Mouse (Mus musculus) midbrain, embryonic 12.5 days (tissue): ENCODE results near the gene Sh3tc1. TPM values are rescaled to one million over a fixed set of nuclear protein-coding genes. Genes with fewer than 3 reads are reported as not detected.

Experiments used
- ATAC-seq: fragments of 200-750 bp; cut with Nextera tagmentation; 2 replicates; pipeline ENCODE4 v1.8.0; 2017; ENCODE audit warnings: low read depth, moderate TSS enrichment, moderate library complexity; ENCODE audit not compliant: low FRiP score
- H3K27ac ChIP-seq: fragments of 300-500 bp; sonication (generic); replicated peaks from 2 replicates; pipeline ENCODE4 v1.5.1; 2016; ENCODE audit warnings: mild to moderate bottlenecking
- H3K27me3 ChIP-seq: fragments of 300-500 bp; sonication (generic); 2 replicates; pipeline ENCODE4 v1.6.1; 2016; ENCODE audit warnings: mild to moderate bottlenecking
- H3K36me3 ChIP-seq: fragments of 300-500 bp; sonication (generic); 2 replicates; pipeline ENCODE4 v1.6.1; 2016
- H3K4me1 ChIP-seq: fragments of 300-500 bp; sonication (generic); 2 replicates; pipeline ENCODE4 v1.6.1; 2016
- H3K4me2 ChIP-seq: fragments of 300-500 bp; sonication (generic); replicated peaks from 2 replicates; pipeline ENCODE4 v1.6.1; 2016; ENCODE audit warnings: mild to moderate bottlenecking, moderate library complexity
- H3K4me3 ChIP-seq: fragments of 300-500 bp; sonication (generic); 2 replicates; pipeline ENCODE4 v1.5.1; 2016; ENCODE audit warnings: mild to moderate bottlenecking
- H3K9ac ChIP-seq: fragments of 300-500 bp; sonication (generic); replicated peaks from 2 replicates; pipeline ENCODE4 v1.6.1; 2016; ENCODE audit warnings: mild to moderate bottlenecking, moderate library complexity
- H3K9me3 ChIP-seq: fragments of 300-500 bp; sonication (generic); 2 replicates; pipeline ENCODE4 v1.6.1; 2016; ENCODE audit warnings: mild to moderate bottlenecking
- WGBS: fragments of 180-500 bp; shearing (Covaris S2); methylation state at CpG from one replicate; pipeline ENCODE4 v1.1.7; 2016; 5-methylcytosine and 5-hydroxymethylcytosine counted together
- polyA plus RNA-seq: library from polyadenylated mRNA; unstranded; fragments of >200 nt; fragmentation: Nextera tagmentation; extraction: Ambion mirVana; gene quantifications from 2 replicates; pipeline ENCODE4 v1.2.1, GENCODE M21; 2016

Sh3tc1 gene
- polyA plus RNA-seq, 1 experiment from 2014 or later: 3.2 TPM

DNA sequence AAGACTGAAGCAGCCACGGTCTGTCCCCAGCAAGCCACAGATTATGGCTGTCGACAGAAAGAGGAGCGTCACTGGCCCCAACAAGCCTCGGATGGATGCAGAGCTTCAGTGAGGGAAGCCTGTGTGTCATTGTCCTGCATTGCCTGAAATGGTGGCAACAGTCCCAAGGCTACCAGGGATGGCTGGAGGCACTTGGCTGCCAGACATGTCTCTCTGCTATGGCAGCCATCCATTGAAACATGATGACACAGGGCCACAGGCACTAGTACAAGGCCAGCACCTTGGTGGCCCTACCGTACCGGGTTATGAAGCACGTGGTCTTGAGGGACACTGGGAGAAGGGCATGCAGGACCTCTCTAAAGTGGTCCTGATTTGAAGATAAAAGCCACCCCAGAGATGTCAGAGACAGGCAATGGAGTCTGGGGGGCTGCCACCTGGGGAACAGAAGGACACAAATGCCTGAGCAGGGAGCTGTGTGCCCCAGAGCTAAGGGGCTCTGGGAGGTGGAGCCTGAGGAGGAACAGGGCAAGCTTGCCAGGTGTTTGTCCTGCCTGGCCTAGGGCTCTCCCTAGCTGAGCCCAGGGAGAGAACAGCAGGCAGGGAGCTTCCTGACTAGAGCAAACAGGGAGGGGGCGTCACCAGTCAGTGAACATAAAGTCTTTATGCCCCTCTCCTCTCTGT, 49.2 kb downstream of the Sh3tc1 start:
- ATAC-seq: no peak
- WGBS: 85% methylated on average over 8 of the region's 8 CpGs
- Histone ChIP-seq H3K27me3 (no peaks in the 10 kb centered on the region), H3K9ac (no peak overlapping the region), H3K27ac (no peak overlapping the region), H3K4me3 (no peak overlapping the region), H3K4me1 (0 out of 2 replicates have a peak, but pooled peaks cover 3% of the 10 kb centered on the region), H3K9me3 (no peaks in the 10 kb centered on the region), H3K4me2 (no peak overlapping the region), H3K36me3 (no peaks in the 10 kb centered on the region)

DNA sequence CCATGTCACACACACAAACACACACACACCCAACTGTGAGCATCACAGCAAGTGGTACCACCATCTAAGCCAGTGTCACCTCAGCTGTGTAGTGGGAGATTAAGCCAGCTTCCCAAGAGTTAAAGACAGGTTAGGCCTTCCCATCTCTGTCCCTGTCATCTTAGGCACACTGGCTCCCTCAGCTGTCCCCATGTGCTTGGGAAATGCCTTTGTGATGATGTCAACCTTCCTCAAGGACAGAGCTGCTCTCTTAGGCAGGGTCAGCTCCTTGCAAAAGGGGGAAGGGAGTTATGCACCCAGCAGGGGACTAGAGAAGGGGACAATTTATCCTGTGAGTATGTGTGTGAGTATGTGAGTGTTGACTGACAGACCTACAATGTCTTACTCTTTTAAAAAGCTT, 50.4 kb downstream of the Sh3tc1 start:
- Histone ChIP-seq H3K4me1 (0 out of 2 replicates have a peak, but pooled peaks cover 3% of the 10 kb centered on the region), H3K9me3 (no peaks in the 10 kb centered on the region), H3K27ac (no peak overlapping the region), H3K27me3 (no peaks in the 10 kb centered on the region), H3K9ac (no peak overlapping the region), H3K4me3 (no peak overlapping the region), H3K4me2 (no peak overlapping the region), H3K36me3 (no peaks in the 10 kb centered on the region)
- no peak for ATAC-seq

DNA sequence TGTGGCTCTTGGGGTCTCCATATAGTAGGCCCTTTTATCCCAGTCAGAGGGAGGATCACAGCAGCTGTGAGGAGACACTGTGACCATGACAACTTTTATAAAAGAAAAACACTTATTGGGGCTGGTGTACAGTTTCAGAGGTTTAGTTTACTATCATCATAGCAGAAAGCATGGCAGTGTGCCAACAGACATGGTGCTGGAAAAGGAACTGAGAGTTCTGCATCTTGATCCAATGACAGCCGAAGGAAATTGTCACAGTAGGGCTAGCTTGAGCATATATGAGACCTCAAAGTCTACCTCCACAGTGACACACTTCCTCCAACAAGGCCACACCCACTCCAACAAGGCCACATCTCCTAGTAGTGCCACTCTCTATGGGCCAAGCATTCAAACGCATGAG, 50.9 kb downstream of the Sh3tc1 start:
- Histone ChIP-seq H3K27ac (no peak overlapping the region), H3K4me2 (no peak overlapping the region), H3K4me3 (no peak overlapping the region), H3K9me3 (no peaks in the 10 kb centered on the region), H3K27me3 (no peaks in the 10 kb centered on the region), H3K36me3 (no peaks in the 10 kb centered on the region), H3K4me1 (0 out of 2 replicates have a peak, but pooled peaks cover 3% of the 10 kb centered on the region), H3K9ac (no peak overlapping the region)
- ATAC-seq: no peak
- WGBS: 88% methylated on average over 2 of the region's 2 CpGs

DNA sequence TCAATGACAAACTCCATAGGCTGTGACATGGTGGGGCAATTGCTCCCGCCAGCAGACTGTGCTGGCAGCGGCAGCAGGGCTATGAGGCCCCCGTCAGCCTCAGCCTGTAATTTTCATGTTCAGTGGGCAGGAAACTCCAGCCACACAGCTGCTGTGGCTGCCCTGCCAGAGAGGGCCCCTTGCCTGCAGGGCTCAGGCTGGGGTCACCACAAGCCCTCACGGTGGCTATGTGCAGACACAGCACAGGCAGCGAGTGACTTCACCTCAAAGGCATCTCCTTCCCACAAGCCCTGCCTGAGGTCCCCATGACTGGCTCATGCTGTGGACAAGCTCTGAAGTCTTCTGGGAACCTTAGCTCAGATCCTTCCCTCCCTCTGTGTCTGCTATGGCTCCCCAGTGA, 52.7 kb downstream of the Sh3tc1 start:
- ATAC-seq: no peak
- no peak overlapping the region for H3K4me2 ChIP-seq
- H3K27ac ChIP-seq: no peak overlapping the region
- H3K4me1 ChIP-seq: 0 out of 2 replicates have a peak, but pooled peaks cover 3% of the 10 kb centered on the region
- no peaks in the 10 kb centered on the region for H3K36me3 ChIP-seq
- no peak overlapping the region for H3K9ac ChIP-seq
- no peaks in the 10 kb centered on the region for H3K9me3 ChIP-seq
- 68% methylated on average over 5 of the region's 5 CpGs for WGBS
- no peak overlapping the region for H3K4me3 ChIP-seq
- no peaks in the 10 kb centered on the region for H3K27me3 ChIP-seq

DNA sequence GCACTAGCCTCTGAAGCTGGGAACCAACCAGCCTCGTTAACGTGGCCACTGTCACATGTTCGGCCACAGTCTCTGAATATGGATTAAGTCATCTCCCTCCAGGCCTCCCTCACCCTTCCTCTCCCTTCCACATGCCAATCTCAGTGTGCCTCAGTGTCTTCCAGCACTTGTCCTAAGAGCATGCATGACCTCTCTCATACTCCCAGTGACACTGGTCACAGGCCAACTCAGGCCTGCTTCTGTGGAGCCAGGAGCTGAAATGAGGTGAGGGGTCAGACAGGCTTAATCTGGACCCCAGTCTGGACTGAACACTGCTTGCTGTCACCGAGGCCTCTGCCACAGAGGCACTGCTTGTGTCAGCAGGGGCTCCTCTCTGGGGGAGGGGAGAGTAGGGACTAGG, 53.5 kb downstream of the Sh3tc1 start:
- WGBS: 59% methylated on average over 4 of the region's 4 CpGs
- Histone ChIP-seq H3K27me3 (0 out of 2 replicates have a peak, but pooled peaks cover 4% of the 10 kb centered on the region), H3K9me3 (no peaks in the 10 kb centered on the region), H3K9ac (no peak overlapping the region), H3K27ac (no peak overlapping the region), H3K4me3 (no peak overlapping the region), H3K4me2 (no peak overlapping the region), H3K4me1 (0 out of 2 replicates have a peak, but pooled peaks cover 2% of the 10 kb centered on the region), H3K36me3 (no peaks in the 10 kb centered on the region)
- no peak for ATAC-seq

DNA sequence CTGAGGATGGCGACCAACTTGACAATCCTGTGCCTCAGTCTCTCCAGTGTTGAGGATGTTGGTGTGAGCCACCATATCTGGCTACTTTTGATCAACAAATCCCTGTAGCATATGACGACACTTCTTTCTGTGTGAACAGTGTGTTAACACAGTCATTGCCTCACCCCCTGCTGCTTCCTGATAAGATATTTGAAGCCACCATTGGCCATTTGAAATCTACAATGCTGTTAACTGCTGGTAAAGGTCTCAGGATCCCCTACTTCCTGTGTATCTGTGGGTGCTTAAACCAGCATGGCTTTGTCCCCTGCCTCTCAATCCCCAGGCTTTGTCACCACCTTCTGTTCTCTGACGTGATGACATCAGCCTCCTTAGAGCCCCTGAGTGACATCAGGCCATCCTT, 54.7 kb downstream of the Sh3tc1 start:
- Histone ChIP-seq H3K9me3 (no peaks in the 10 kb centered on the region), H3K27ac (no peak overlapping the region), H3K27me3 (peaks cover 15% of the 10 kb centered on the region), H3K4me3 (no peak overlapping the region), H3K4me1 (no peaks in the 10 kb centered on the region), H3K9ac (no peak overlapping the region), H3K4me2 (no peak overlapping the region), H3K36me3 (no peaks in the 10 kb centered on the region)
- ATAC-seq: no peak
- WGBS: 62% methylated on average over 3 of the region's 3 CpGs

DNA sequence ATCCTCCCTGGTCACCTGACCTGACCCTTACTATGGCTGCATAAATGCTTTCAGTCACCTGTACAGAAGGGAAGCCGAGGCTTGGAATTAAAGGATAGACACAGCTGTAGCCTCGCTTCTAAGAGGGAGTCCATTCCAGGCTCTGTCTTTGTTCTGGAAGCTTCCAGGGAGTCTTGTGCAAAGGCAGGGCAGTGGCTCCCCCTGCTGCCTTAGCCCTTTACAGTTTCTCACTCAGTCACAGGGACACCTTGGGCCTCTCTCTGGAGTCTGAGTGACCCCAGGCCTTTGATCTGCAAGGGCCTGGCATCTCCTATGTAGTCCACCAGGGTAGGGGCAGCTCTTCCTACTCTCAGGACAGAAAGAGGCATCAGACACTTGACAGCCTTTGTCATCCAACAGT, 58.8 kb downstream of the Sh3tc1 start:
- Histone ChIP-seq H3K9ac (no peak overlapping the region), H3K27ac (no peak overlapping the region), H3K4me1 (0 out of 2 replicates have a peak, but pooled peaks cover 7% of the 10 kb centered on the region), H3K36me3 (no peaks in the 10 kb centered on the region), H3K4me2 (no peak overlapping the region), H3K4me3 (no peak overlapping the region), H3K9me3 (no peaks in the 10 kb centered on the region), H3K27me3 (peaks cover 48% of the 10 kb centered on the region)
- no peak for ATAC-seq
- 61% methylated on average over 2 of the region's 2 CpGs for WGBS

DNA sequence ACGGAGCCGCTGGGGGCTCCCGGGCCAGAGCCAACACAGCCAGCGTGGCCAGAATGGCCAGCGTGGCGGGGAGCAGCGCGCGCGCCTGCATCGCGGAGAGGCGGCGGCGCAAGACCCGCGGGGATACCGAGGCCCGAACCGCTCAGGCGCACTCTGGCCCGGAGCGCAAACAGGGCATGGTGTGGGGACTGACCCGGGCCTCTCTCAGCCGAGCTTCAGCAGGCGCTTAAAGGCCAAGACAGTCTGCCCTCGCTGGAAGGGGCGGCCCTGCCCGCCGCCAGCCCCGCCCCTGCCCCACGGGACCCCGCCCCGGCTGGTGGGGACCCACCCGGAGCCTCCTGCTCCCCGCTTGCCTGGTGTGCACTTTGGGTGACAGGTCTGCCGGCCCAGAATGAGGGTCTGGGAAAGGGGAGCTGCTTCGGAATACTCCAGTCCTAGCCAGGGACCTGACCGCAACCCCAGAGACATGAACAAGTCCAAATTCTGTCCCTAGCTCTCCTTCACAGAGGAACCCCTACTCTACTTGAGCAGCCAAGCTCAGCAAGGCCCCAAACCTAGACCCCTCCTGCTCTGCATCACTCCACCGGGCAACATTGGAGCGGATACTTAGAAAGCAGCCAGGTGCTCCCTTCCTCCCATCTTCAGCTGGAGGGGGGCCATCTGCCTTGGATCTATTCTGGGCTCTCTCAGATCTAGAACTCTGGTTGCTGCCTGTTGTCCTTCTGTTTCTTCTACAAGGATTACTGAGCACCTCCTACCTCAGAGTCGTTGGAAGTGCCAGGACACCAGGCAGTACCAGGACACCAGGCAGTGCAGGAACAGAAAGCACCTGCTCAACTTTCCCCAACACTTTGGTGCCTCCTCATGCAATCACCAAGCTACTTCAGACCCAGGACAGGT, 60.3 kb downstream of the Sh3tc1 start, which contains the start of gene Htra3:
Gene Htra3 (minus strand): TSS at position 527 of the 900 bp plus-strand sequence.
- H3K4me2 ChIP-seq: peak within 1 kb of the TSS; percentile 52
- no peak within 1 kb of the TSS for H3K27ac ChIP-seq
- H3K9ac ChIP-seq: 0 out of 2 replicates have a peak within 1 kb of the TSS, but pooled peaks have one; percentile 34
- H3K4me3 ChIP-seq: peak within 1 kb of the TSS; percentile 29
- H3K9me3 ChIP-seq: no peaks in the 10 kb centered on the region
- no peaks in the 10 kb centered on the region for H3K36me3 ChIP-seq
- H3K27me3 ChIP-seq: peaks cover 48% of the 10 kb centered on the region
- ATAC-seq: no peak
- WGBS: 10% methylated on average over 42 of the region's 42 CpGs
- 0 out of 2 replicates have a peak, but pooled peaks cover 7% of the 10 kb centered on the region for H3K4me1 ChIP-seq

DNA sequence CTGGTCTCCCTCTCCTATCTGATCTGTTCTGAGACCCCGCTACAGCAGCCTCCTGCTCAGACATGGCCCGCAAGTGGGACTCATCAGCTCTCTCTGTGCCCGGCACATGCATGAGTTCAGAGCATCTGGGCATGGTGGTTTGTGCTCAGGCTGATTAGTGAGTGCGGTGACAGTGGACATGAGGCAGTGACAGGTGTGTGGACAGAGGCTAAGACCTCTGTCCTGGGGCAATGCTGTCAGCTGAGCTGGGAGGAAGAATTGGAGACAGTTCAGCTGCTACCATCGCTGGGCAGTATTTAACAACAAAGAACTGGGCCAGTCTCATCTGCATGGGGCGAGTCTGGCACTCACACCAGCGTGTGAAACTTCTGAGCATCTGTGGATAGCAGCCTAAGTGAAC, 62.8 kb downstream of the Sh3tc1 start:
- Histone ChIP-seq H3K4me2 (no peak overlapping the region), H3K27me3 (peaks cover 48% of the 10 kb centered on the region), H3K36me3 (no peaks in the 10 kb centered on the region), H3K4me1 (0 out of 2 replicates have a peak, but pooled peaks cover 10% of the 10 kb centered on the region), H3K4me3 (no peak overlapping the region), H3K9ac (no peak overlapping the region), H3K27ac (no peak overlapping the region), H3K9me3 (no peaks in the 10 kb centered on the region)
- ATAC-seq: no peak
- WGBS: 92% methylated on average over 7 of the region's 7 CpGs

DNA sequence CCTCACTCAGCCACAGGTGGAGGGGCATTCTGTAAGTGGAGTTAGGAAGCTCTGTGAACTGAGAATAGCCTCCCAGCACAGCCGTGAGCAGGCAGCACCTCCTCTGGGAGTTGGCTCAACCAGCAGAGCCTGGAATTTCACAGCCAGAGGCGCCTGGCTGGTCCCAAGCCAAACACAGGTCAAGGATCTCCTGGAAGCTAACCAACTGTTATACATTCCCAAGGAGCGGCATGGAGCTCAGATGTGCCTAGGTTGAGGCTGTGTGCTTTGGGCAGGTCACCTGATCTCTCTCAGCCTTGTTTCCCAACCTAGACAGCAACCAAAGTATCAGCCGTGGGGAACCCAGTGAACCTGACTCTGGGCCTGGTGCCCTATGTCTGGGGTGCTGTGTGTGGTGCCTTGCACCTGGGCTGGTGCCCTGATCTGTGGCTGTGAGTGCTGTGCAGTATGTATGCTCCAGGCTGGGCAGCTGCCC, 65.7 kb downstream of the Sh3tc1 start:
- no peak for ATAC-seq
- no peaks in the 10 kb centered on the region for H3K9me3 ChIP-seq
- H3K27me3 ChIP-seq: peaks cover 23% of the 10 kb centered on the region
- H3K9ac ChIP-seq: no peak overlapping the region
- H3K4me2 ChIP-seq: no peak overlapping the region
- H3K4me1 ChIP-seq: 0 out of 2 replicates have a peak, but pooled peaks cover 10% of the 10 kb centered on the region
- H3K36me3 ChIP-seq: no peaks in the 10 kb centered on the region
- H3K27ac ChIP-seq: no peak overlapping the region
- no peak overlapping the region for H3K4me3 ChIP-seq
- WGBS: 74% methylated on average over 4 of the region's 4 CpGs

DNA sequence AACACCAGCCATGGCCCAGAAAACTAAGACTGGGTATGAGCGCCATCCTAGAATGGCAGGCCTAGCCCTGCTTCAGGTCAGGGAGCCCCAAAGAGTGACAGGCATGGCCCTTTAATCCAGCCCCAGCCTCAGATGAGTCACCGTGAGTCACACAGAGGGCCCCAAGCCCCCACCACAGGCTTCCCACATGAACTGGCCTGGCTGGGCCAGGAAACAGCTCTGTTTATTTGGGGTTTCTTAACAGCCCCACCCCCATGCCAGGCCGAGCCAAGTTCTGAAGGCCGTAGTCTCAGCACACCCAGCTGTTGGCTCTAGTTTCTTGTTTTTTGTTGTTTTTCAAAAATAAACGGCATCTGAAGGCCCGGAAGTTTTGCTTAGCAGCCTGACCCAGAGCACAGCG, 66.7 kb downstream of the Sh3tc1 start:
- H3K27ac ChIP-seq: 0 out of 2 replicates have a peak overlapping the region, but pooled peaks have one; percentile 0
- H3K9ac ChIP-seq: no peak overlapping the region
- H3K36me3 ChIP-seq: no peaks in the 10 kb centered on the region
- no peak for ATAC-seq
- H3K4me1 ChIP-seq: 0 out of 2 replicates have a peak, but pooled peaks cover 6% of the 10 kb centered on the region
- no peak overlapping the region for H3K4me3 ChIP-seq
- 73% methylated on average over 7 of the region's 7 CpGs for WGBS
- H3K9me3 ChIP-seq: no peaks in the 10 kb centered on the region
- peaks cover 13% of the 10 kb centered on the region for H3K27me3 ChIP-seq
- no peak overlapping the region for H3K4me2 ChIP-seq

DNA sequence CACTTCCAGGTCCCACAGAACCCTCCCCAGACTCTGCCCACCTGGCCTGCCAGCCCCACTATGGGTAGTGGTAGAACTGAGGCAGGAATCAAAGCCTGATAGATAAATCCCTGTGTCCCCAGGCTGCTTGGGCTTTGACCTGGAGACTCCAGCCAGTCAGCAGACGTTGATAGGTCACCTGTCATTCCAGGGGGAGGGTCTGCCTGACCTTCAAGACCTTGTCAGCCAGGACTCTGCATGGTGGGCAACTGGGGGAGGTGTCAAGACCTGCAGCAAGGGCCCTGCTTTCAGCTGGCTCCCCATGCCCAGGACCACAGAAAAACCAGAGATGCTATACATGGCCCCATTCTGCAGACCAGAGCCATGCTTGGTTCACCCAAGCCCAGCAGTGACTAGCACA, 67.2 kb downstream of the Sh3tc1 start:
- H3K27ac ChIP-seq: 0 out of 2 replicates have a peak overlapping the region, but pooled peaks have one; percentile 0
- 0 out of 2 replicates have a peak, but pooled peaks cover 6% of the 10 kb centered on the region for H3K4me1 ChIP-seq
- no peaks in the 10 kb centered on the region for H3K36me3 ChIP-seq
- ATAC-seq: no peak
- H3K4me2 ChIP-seq: no peak overlapping the region
- no peak overlapping the region for H3K4me3 ChIP-seq
- WGBS: 64% methylated on average over 1 of the region's 1 CpGs
- H3K9me3 ChIP-seq: no peaks in the 10 kb centered on the region
- H3K27me3 ChIP-seq: peaks cover 8% of the 10 kb centered on the region
- H3K9ac ChIP-seq: no peak overlapping the region
